Mouse (Mus musculus) frontal cortex, adult (tissue): Measurements from ENCODE around the gene Zfp605.
"Not testable (repeated sequence)": the region's sequence is repeated elsewhere in the genome, so short reads cannot be mapped to it uniquely, and the experiment has no call there.

Experiments used
- ATAC-seq: cut with Nextera tagmentation; 2 replicates; pipeline ENCODE4 v1.9.2; 2017; ENCODE audit warnings: mild to moderate bottlenecking, moderate library complexity, mixed read lengths; ENCODE audit not compliant: low TSS enrichment

Gene Zfp605

GRCm38 (mm10) chr5:110109991-110110441 is at the start of gene Zfp605:
TSS of gene Zfp605 (plus strand) at chr5:110110092.
- ATAC-seq, result peak; percentile 58

- ATAC-seq, result not testable (repeated sequence)
These were observed 37.5 kb upstream of the Zfp605 start, which contains the start of gene Gm17655 for GRCm38 (mm10) chr5:110072413-110072812. TSS of gene Gm17655 (minus strand) at chr5:110072513.

GRCm38 (mm10) chr5:110082961-110083360 is 26.9 kb upstream of the Zfp605 start:
- no peak for ATAC-seq

- ATAC-seq, result no peak
These were observed 23.6 kb upstream of the Zfp605 start for GRCm38 (mm10) chr5:110086161-110086866.

- no peak for ATAC-seq
These were observed 18.3 kb upstream of the Zfp605 start for GRCm38 (mm10) chr5:110091546-110091945.

GRCm38 (mm10) chr5:110094030-110094846 is 15.7 kb upstream of the Zfp605 start, which contains the start of gene Gm35315:
TSS of gene Gm35315 (minus strand) at chr5:110094420.
- ATAC-seq, result peak; percentile 99

GRCm38 (mm10) chr5:110094847-110095213 is 15.1 kb upstream of the Zfp605 start:
- no peak for ATAC-seq

- ATAC-seq, result no peak
These were observed 10.9 kb upstream of the Zfp605 start for GRCm38 (mm10) chr5:110098991-110099477.

GRCm38 (mm10) chr5:110099656-110100580 is 10.0 kb upstream of the Zfp605 start, which contains the start of gene Plcxd1:
TSS of gene Plcxd1 (plus strand) at chr5:110099969.
- no peak for ATAC-seq

GRCm38 (mm10) chr5:110100921-110101631 is 8.8 kb upstream of the Zfp605 start:
- no peak for ATAC-seq

- ATAC-seq, result peak; percentile 50
These were observed 8.1 kb upstream of the Zfp605 start for GRCm38 (mm10) chr5:110101716-110102347.

GRCm38 (mm10) chr5:110102429-110102828 is 7.5 kb upstream of the Zfp605 start:
- no peak for ATAC-seq

- ATAC-seq, result no peak
These were observed 6.9 kb upstream of the Zfp605 start for GRCm38 (mm10) chr5:110102853-110103625.

- no peak for ATAC-seq
These were observed 5.8 kb upstream of the Zfp605 start for GRCm38 (mm10) chr5:110103901-110104615.

- no peak for ATAC-seq
These were observed 5.1 kb upstream of the Zfp605 start for GRCm38 (mm10) chr5:110104616-110105380.

GRCm38 (mm10) chr5:110106140-110106871 is 3.6 kb upstream of the Zfp605 start:
- no peak for ATAC-seq

GRCm38 (mm10) chr5:110106901-110107564 is 2.9 kb upstream of the Zfp605 start:
- no peak for ATAC-seq
